ENCODE assay signal across 1 mouse cellular context in genomic region chr1:107397481-107397880, GRCm38 (mm10).
TF ChIP-seq lines count a peak whose summit lies in the region.

No protein-coding gene starts in this region.

TF ChIP-seq in MEL, 35 proteins besides CTCF, POLR2A, EP300 and RAD21 (continued from another document):
- no peak for TF ChIP-seq MXI1 (IDR thresholded peaks at IDR 0.05; ENCODE audit: low read depth, low read length)
- TF ChIP-seq CHD2 (IDR thresholded peaks at IDR 0.05; ENCODE audit: low read length): no peak
- TF ChIP-seq ETS1 (IDR thresholded peaks at IDR 0.05; ENCODE audit: low read depth, low read length): peak; percentile 100
- no peak for TF ChIP-seq POLR2AphosphoS5 (IDR thresholded peaks at IDR 0.05; ENCODE audit: borderline replicate concordance, low read depth, low read length)
- no peak for TF ChIP-seq USF2 (IDR thresholded peaks at IDR 0.05; ENCODE audit: borderline replicate concordance in 1 of 2, insufficient read depth in 1 of 2, low read depth in 1 of 2, low read length in 2 of 2)
- TF ChIP-seq TAL1 (IDR thresholded peaks at IDR 0.05; ENCODE audit: low read length): peak; percentile 86
- no peak for TF ChIP-seq USF1 (IDR thresholded peaks at IDR 0.05; ENCODE audit: low read depth, low read length)
- no peak for TF ChIP-seq GABPA (IDR thresholded peaks at IDR 0.05; ENCODE audit: low read depth, low read length)
- peak; percentile 97 for TF ChIP-seq RCOR1 (IDR thresholded peaks at IDR 0.05; ENCODE audit: low read depth, low read length)
- TF ChIP-seq NELFE (IDR thresholded peaks at IDR 0.05; ENCODE audit: low read depth, low read length): no peak
- no peak for TF ChIP-seq ZC3H11A (IDR thresholded peaks at IDR 0.05; ENCODE audit: low read depth, low read length)
- TF ChIP-seq HCFC1 (IDR thresholded peaks at IDR 0.05; ENCODE audit: low read depth, low read length): no peak
- no peak for TF ChIP-seq MAZ (IDR thresholded peaks at IDR 0.05; ENCODE audit: low read depth, low read length)
- TF ChIP-seq BHLHE40 (IDR thresholded peaks at IDR 0.05; ENCODE audit: borderline replicate concordance, low read depth, low read length): no peak
- TF ChIP-seq ZNF384 (IDR thresholded peaks at IDR 0.05; ENCODE audit: low read depth, low read length): no peak; the same call in 1 of the 2 replicates
- peak; percentile 98 for TF ChIP-seq TBP (IDR thresholded peaks at IDR 0.05; ENCODE audit: low read depth, low read length)
- TF ChIP-seq E2F4 (IDR thresholded peaks at IDR 0.05; ENCODE audit: borderline replicate concordance, low read depth, low read length): no peak; the same call in 1 of the 2 replicates
- no peak for TF ChIP-seq ZKSCAN1 (IDR thresholded peaks at IDR 0.05; ENCODE audit: low read depth, low read length)
- TF ChIP-seq ELF1 (IDR thresholded peaks at IDR 0.05; ENCODE audit: low read depth, low read length): no peak; the same call in 1 of the 2 replicates
- peak; percentile 26; the same call in 1 of the 2 replicates for TF ChIP-seq MYC (IDR thresholded peaks at IDR 0.05; ENCODE audit: low read depth, low read length)
- TF ChIP-seq MEF2A (IDR thresholded peaks at IDR 0.05; ENCODE audit: extremely low read depth, insufficient replicate concordance, low read depth, low read length, poor library complexity, severe bottlenecking): peak; percentile 12; the same call in 1 of the 2 replicates
- TF ChIP-seq GATA1 (IDR thresholded peaks at IDR 0.05; ENCODE audit: low read depth, low read length): peak; percentile 98
- peak; percentile 77 for TF ChIP-seq MYB (IDR thresholded peaks at IDR 0.05; ENCODE audit: low read depth, low read length)
- TF ChIP-seq SMC3 (IDR thresholded peaks at IDR 0.05; ENCODE audit: low read depth, low read length): no peak
- TF ChIP-seq SIN3A (IDR thresholded peaks at IDR 0.05; ENCODE audit: low read length): peak; percentile 74
- no peak for TF ChIP-seq NRF1 (IDR thresholded peaks at IDR 0.05; ENCODE audit: insufficient read depth, low read depth, low read length, poor library complexity, severe bottlenecking)
